Mouse (Mus musculus): Measurements from ENCODE around the gene Mlana.
A peak's percentile ranks its signal among the peaks of the same experiment; 100 is the strongest.

Mlana gene

GRCm38 (mm10) chr19:29676479-29677193 is 21.0 kb upstream of the Mlana start:
- DNase-seq, result no peak

GRCm38 (mm10) chr19:29678181-29678778 is 19.3 kb upstream of the Mlana start:
- DNase-seq, result no peak

GRCm38 (mm10) chr19:29680182-29681152 is 17.2 kb upstream of the Mlana start:
- DNase-seq, result peak; percentile 9

GRCm38 (mm10) chr19:29683844-29684540 is 13.6 kb upstream of the Mlana start:
- DNase-seq, result peak; percentile 82

GRCm38 (mm10) chr19:29695071-29695470 is 2.6 kb upstream of the Mlana start:
- DNase-seq, result no peak

- DNase-seq, result no peak
These were observed 1.3 kb upstream of the Mlana start for GRCm38 (mm10) chr19:29696309-29696708.

GRCm38 (mm10) chr19:29696840-29697239 is 784 bp upstream of the Mlana start:
- DNase-seq, result no peak

GRCm38 (mm10) chr19:29701707-29702106 is 4.1 kb downstream of the Mlana start:
- no peak for DNase-seq

- DNase-seq, result no peak
These were observed 6.8 kb downstream of the Mlana start for GRCm38 (mm10) chr19:29704436-29704835.

- no peak for DNase-seq
These were observed 9.8 kb downstream of the Mlana start for GRCm38 (mm10) chr19:29707314-29707898.

GRCm38 (mm10) chr19:29708003-29708402 is 10.4 kb downstream of the Mlana start:
- DNase-seq, result peak; percentile 17

GRCm38 (mm10) chr19:29708461-29708860 is 10.8 kb downstream of the Mlana start:
- no peak for DNase-seq

GRCm38 (mm10) chr19:29709461-29709860 is 11.8 kb downstream of the Mlana start:
- no peak for DNase-seq

- DNase-seq, result no peak
These were observed 15.8 kb downstream of the Mlana start for GRCm38 (mm10) chr19:29713451-29713850.

GRCm38 (mm10) chr19:29717854-29718253 is 20.2 kb downstream of the Mlana start:
- DNase-seq, result no peak

- DNase-seq, result no peak
These were observed 20.9 kb downstream of the Mlana start for GRCm38 (mm10) chr19:29718476-29718875.

GRCm38 (mm10) chr19:29735421-29735820 is 37.8 kb downstream of the Mlana start:
- no peak for DNase-seq

- peak; percentile 3 for DNase-seq
These were observed 42.0 kb downstream of the Mlana start for GRCm38 (mm10) chr19:29739608-29740007.

- no peak for DNase-seq
These were observed 43.0 kb downstream of the Mlana start for GRCm38 (mm10) chr19:29740661-29741060.

GRCm38 (mm10) chr19:29743531-29743930 is 45.9 kb downstream of the Mlana start:
- no peak for DNase-seq

- no peak for DNase-seq
These were observed 53.4 kb downstream of the Mlana start for GRCm38 (mm10) chr19:29750994-29751393.

GRCm38 (mm10) chr19:29753939-29754338 is 56.3 kb downstream of the Mlana start:
- DNase-seq, result no peak
